In the genomic region with DNA sequence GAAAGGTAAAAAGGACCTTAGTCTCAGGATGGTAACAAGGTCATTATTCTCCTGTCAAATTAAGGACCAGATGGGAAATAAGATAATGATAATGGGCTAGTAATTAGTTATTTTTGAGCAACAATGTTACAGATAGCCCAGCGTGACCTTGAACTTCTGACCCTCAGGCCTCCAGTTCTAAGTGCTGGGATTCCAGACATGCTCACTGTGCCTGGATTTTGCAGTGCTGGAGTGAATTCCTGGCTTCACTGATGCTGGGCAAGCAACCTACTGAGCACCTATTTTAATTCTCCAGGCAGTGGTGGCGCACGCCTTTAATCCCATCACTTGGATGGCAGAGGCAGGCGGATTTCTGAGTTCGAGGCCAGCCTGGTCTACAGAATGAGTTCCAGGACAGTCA, we compare ENCODE assay signal across 33 mouse cellular contexts. TPM values are rescaled to one million over a fixed set of nuclear protein-coding genes. Genes with fewer than 3 reads are reported as not detected.
"Had no signal": no experiment of that assay in that cellular context is flagged by ENCODE, and none has a peak within 500 bp of the region (broad histone marks: within the 10 kb centered on the region; RNA-seq: fewer than 3 reads in every experiment).

No protein-coding gene starts in this region.

- H3K27ac ChIP-seq: embryonic facial prominence, embryonic 10.5 days; embryonic facial prominence, embryonic 12.5 days; embryonic facial prominence, embryonic 13.5 days; embryonic facial prominence, embryonic 15.5 days; forebrain, embryonic 10.5 days; forebrain, embryonic 12.5 days; forebrain, embryonic 13.5 days; forebrain, embryonic 15.5 days; heart, embryonic 10.5 days had no signal

- DNase-seq: cerebellum, adult 9-11 months; cerebellum, postnatal 14 days; cerebellum, postnatal 25 days; cerebellum, postnatal 36 days; embryo, embryonic 11 days; forebrain, postnatal 0 days; gastrocnemius, postnatal 10 days; gastrocnemius, postnatal 14 days; gastrocnemius, postnatal 25 days; gastrocnemius, postnatal 36 days; heart, adult 11 months; heart, adult 18-20 months had no signal

- H3K36me3 ChIP-seq: embryonic facial prominence, embryonic 10.5 days; embryonic facial prominence, embryonic 12.5 days; embryonic facial prominence, embryonic 13.5 days; embryonic facial prominence, embryonic 15.5 days; forebrain, embryonic 10.5 days; forebrain, embryonic 12.5 days; forebrain, embryonic 15.5 days; heart, embryonic 10.5 days had no signal

- H3K27me3 ChIP-seq: embryonic facial prominence, embryonic 12.5 days; embryonic facial prominence, embryonic 13.5 days; embryonic facial prominence, embryonic 15.5 days; forebrain, embryonic 13.5 days; forebrain, embryonic 15.5 days had no signal

- H3K4me3 ChIP-seq: embryonic facial prominence, embryonic 10.5 days; embryonic facial prominence, embryonic 12.5 days; embryonic facial prominence, embryonic 13.5 days; embryonic facial prominence, embryonic 15.5 days; erythroblast, embryonic 14.5 days; forebrain, embryonic 10.5 days; forebrain, embryonic 12.5 days; forebrain, embryonic 13.5 days; forebrain, embryonic 15.5 days; heart, embryonic 10.5 days had no signal

- H3K9ac ChIP-seq: embryonic facial prominence, embryonic 12.5 days; embryonic facial prominence, embryonic 13.5 days; embryonic facial prominence, embryonic 15.5 days; forebrain, embryonic 12.5 days; forebrain, embryonic 13.5 days; forebrain, embryonic 15.5 days; forebrain, postnatal 0 days had no signal

RNA-seq across cellular contexts. Expression of a gene that starts 8.6 kb away (rescaled TPM):
- total RNA-seq: common myeloid progenitor, adult 5-6 weeks; forebrain, postnatal 0 days; gastrocnemius, adult 18-20 months; gastrocnemius, adult 8-10 months; gastrocnemius, postnatal 10 days; gastrocnemius, postnatal 25 days; granulocyte monocyte progenitor cell, adult 5-6 weeks had no signal
- polyA plus RNA-seq: cortical plate, adult 2 months; embryonic facial prominence, embryonic 13.5 days; embryonic facial prominence, embryonic 14.5 days; erythroblast, embryonic 14.5 days; forebrain, embryonic 10.5 days; forebrain, embryonic 11.5 days; forebrain, embryonic 12.5 days; forebrain, embryonic 13.5 days; forebrain, embryonic 14.5 days; forebrain, embryonic 15.5 days; forebrain, embryonic 16.5 days; forebrain, postnatal 0 days; frontal cortex, adult 2 months; heart, embryonic 10.5 days; heart, embryonic 11.5 days had no signal
